Mouse (Mus musculus) heart, embryonic 10.5 days (tissue): Measurements from ENCODE around the gene Acp1. TPM values are rescaled to one million over a fixed set of nuclear protein-coding genes. Genes with fewer than 3 reads are reported as not detected.
A peak's percentile ranks its signal among the peaks of the same experiment; 100 is the strongest.

Experiments used
- DNase-seq: peaks from one replicate; pipeline ENCODE4 v3.0.0-alpha.2; 2017; ENCODE audit warnings: low spot score
- H3K27ac ChIP-seq: fragments of 300-500 bp; sonication (generic); 2 replicates; pipeline ENCODE4 v1.5.1; 2016; ENCODE audit warnings: mild to moderate bottlenecking
- H3K27me3 ChIP-seq: fragments of 300-500 bp; sonication (generic); 2 replicates; pipeline ENCODE4 v1.6.1; 2016; ENCODE audit warnings: mild to moderate bottlenecking; ENCODE audit not compliant: poor library complexity, insufficient read depth, severe bottlenecking
- H3K36me3 ChIP-seq: fragments of 300-500 bp; sonication (generic); 2 replicates; pipeline ENCODE4 v1.6.1; 2016; ENCODE audit warnings: mild to moderate bottlenecking, moderate library complexity
- H3K4me1 ChIP-seq: fragments of 300-500 bp; sonication (generic); 2 replicates; pipeline ENCODE4 v1.6.1; 2016; ENCODE audit warnings: mild to moderate bottlenecking
- H3K4me3 ChIP-seq: fragments of 300-500 bp; sonication (generic); 2 replicates; pipeline ENCODE4 v1.5.1; 2016; ENCODE audit warnings: mild to moderate bottlenecking, moderate library complexity
- H3K9me3 ChIP-seq: fragments of 300-500 bp; sonication (generic); 2 replicates; pipeline ENCODE4 v1.6.1; 2016; ENCODE audit warnings: mild to moderate bottlenecking, moderate library complexity
- WGBS: fragments of 180-500 bp; shearing (Covaris S2); methylation state at CpG from one replicate; pipeline ENCODE4 v1.1.7; 2016; 5-methylcytosine and 5-hydroxymethylcytosine counted together
- polyA plus RNA-seq: library from polyadenylated mRNA; unstranded; fragments of >200 nt; fragmentation: Nextera tagmentation; extraction: Ambion mirVana; gene quantifications from 2 replicates; pipeline ENCODE4 v1.2.1, GENCODE M21; 2016

Acp1 gene
- polyA plus RNA-seq, 1 experiment from 2014 or later = 176 TPM

GRCm38 (mm10) chr12:30891438-30891837, 20.0 kb downstream of the Acp1 start:
- Histone ChIP-seq H3K4me1 (no peaks in the 10 kb centered on the region), H3K4me3 (no peak overlapping the region), H3K27ac (no peak overlapping the region), H3K36me3 (peaks cover 9% of the 10 kb centered on the region; the same call in 1 of the 2 replicates), H3K9me3 (no peaks in the 10 kb centered on the region), H3K27me3 (peaks cover 12% of the 10 kb centered on the region)
- DNase-seq = no peak
- WGBS = 79% methylated on average over 7 of the region's 7 CpGs

- DNase-seq = no peak
- Histone ChIP-seq H3K27ac (no peak overlapping the region), H3K27me3 (peaks cover 26% of the 10 kb centered on the region), H3K9me3 (no peaks in the 10 kb centered on the region), H3K4me1 (no peaks in the 10 kb centered on the region), H3K36me3 (peaks cover 6% of the 10 kb centered on the region; the same call in 1 of the 2 replicates), H3K4me3 (no peak overlapping the region)
- 36% methylated on average over 5 of the region's 5 CpGs for WGBS
Observed at GRCm38 (mm10) chr12:30890067-30890466, 21.3 kb downstream of the Acp1 start.

- peaks cover 14% of the 10 kb centered on the region for H3K4me1 ChIP-seq
- H3K36me3 ChIP-seq = no peaks in the 10 kb centered on the region
- WGBS = 75% methylated on average over 4 of the region's 4 CpGs
- no peaks in the 10 kb centered on the region for H3K9me3 ChIP-seq
- H3K27ac ChIP-seq = no peak overlapping the region
- no peak for DNase-seq
- peaks cover 46% of the 10 kb centered on the region for H3K27me3 ChIP-seq
- no peak overlapping the region for H3K4me3 ChIP-seq
Observed at GRCm38 (mm10) chr12:30888003-30888402, 23.4 kb downstream of the Acp1 start.

- H3K27ac ChIP-seq = no peak overlapping the region
- H3K27me3 ChIP-seq = peaks cover 62% of the 10 kb centered on the region
- no peak for DNase-seq
- no peaks in the 10 kb centered on the region for H3K9me3 ChIP-seq
- H3K4me1 ChIP-seq = peaks cover 14% of the 10 kb centered on the region
- WGBS = 82% methylated on average over 6 of the region's 6 CpGs
- no peaks in the 10 kb centered on the region for H3K36me3 ChIP-seq
- H3K4me3 ChIP-seq = no peak overlapping the region
Observed at GRCm38 (mm10) chr12:30885891-30886290, 25.5 kb downstream of the Acp1 start.

- peak overlapping the region; percentile 68 for H3K4me3 ChIP-seq
- no peak for DNase-seq
- no peaks in the 10 kb centered on the region for H3K36me3 ChIP-seq
- H3K27me3 ChIP-seq = peaks cover 69% of the 10 kb centered on the region
- H3K4me1 ChIP-seq = peaks cover 14% of the 10 kb centered on the region
- H3K9me3 ChIP-seq = no peaks in the 10 kb centered on the region
- WGBS = 9% methylated on average over 39 of the region's 39 CpGs
- H3K27ac ChIP-seq = no peak overlapping the region
Observed at GRCm38 (mm10) chr12:30884622-30885230, 26.7 kb downstream of the Acp1 start.

GRCm38 (mm10) chr12:30883986-30884621, 27.3 kb downstream of the Acp1 start, which contains the start of gene Alkal2:
TSS of gene Alkal2 (plus strand) at chr12:30884322.
- Histone ChIP-seq H3K4me3 (peak within 1 kb of the TSS; percentile 68), H3K36me3 (no peaks in the 10 kb centered on the region), H3K27ac (no peak within 1 kb of the TSS), H3K9me3 (no peaks in the 10 kb centered on the region), H3K4me1 (peaks cover 14% of the 10 kb centered on the region), H3K27me3 (peaks cover 74% of the 10 kb centered on the region)
- WGBS = 1% methylated on average over 57 of the region's 58 CpGs
- no peak for DNase-seq

GRCm38 (mm10) chr12:30883592-30883985, 27.8 kb downstream of the Acp1 start:
- 22% methylated on average over 4 of the region's 4 CpGs for WGBS
- Histone ChIP-seq H3K4me3 (peak overlapping the region; percentile 68), H3K4me1 (peaks cover 14% of the 10 kb centered on the region), H3K36me3 (no peaks in the 10 kb centered on the region), H3K27ac (no peak overlapping the region), H3K9me3 (no peaks in the 10 kb centered on the region), H3K27me3 (peaks cover 74% of the 10 kb centered on the region)
- no peak for DNase-seq

- DNase-seq = no peak
- peaks cover 42% of the 10 kb centered on the region for H3K27me3 ChIP-seq
- H3K9me3 ChIP-seq = no peaks in the 10 kb centered on the region
- no peak overlapping the region for H3K4me3 ChIP-seq
- H3K4me1 ChIP-seq = peaks cover 10% of the 10 kb centered on the region
- no peaks in the 10 kb centered on the region for H3K36me3 ChIP-seq
- WGBS = 66% methylated on average over 6 of the region's 6 CpGs
- no peak overlapping the region for H3K27ac ChIP-seq
Observed at GRCm38 (mm10) chr12:30879447-30879846, 31.9 kb downstream of the Acp1 start.

- no peaks in the 10 kb centered on the region for H3K27me3 ChIP-seq
- H3K4me1 ChIP-seq = peaks cover 10% of the 10 kb centered on the region
- H3K4me3 ChIP-seq = no peak overlapping the region
- 82% methylated on average over 4 of the region's 4 CpGs for WGBS
- no peaks in the 10 kb centered on the region for H3K9me3 ChIP-seq
- no peak for DNase-seq
- H3K36me3 ChIP-seq = no peaks in the 10 kb centered on the region
- no peak overlapping the region for H3K27ac ChIP-seq
Observed at GRCm38 (mm10) chr12:30865781-30866180, 45.6 kb downstream of the Acp1 start.

GRCm38 (mm10) chr12:30864347-30864746, 47.0 kb downstream of the Acp1 start:
- Histone ChIP-seq H3K4me1 (peaks cover 10% of the 10 kb centered on the region), H3K27ac (0 out of 2 replicates have a peak overlapping the region, but pooled peaks have one; percentile 29), H3K9me3 (no peaks in the 10 kb centered on the region), H3K4me3 (no peak overlapping the region), H3K36me3 (no peaks in the 10 kb centered on the region), H3K27me3 (no peaks in the 10 kb centered on the region)
- no peak for DNase-seq
- WGBS = 79% methylated on average over 2 of the region's 2 CpGs

- no peaks in the 10 kb centered on the region for H3K36me3 ChIP-seq
- WGBS = 87% methylated on average over 5 of the region's 5 CpGs
- H3K4me1 ChIP-seq = no peaks in the 10 kb centered on the region
- DNase-seq = no peak
- H3K9me3 ChIP-seq = no peaks in the 10 kb centered on the region
- H3K27ac ChIP-seq = no peak overlapping the region
- no peak overlapping the region for H3K4me3 ChIP-seq
- no peaks in the 10 kb centered on the region for H3K27me3 ChIP-seq
Observed at GRCm38 (mm10) chr12:30856172-30856571, 55.2 kb downstream of the Acp1 start.

- WGBS = 83% methylated on average over 6 of the region's 6 CpGs
- Histone ChIP-seq H3K27ac (no peak overlapping the region), H3K4me1 (no peaks in the 10 kb centered on the region), H3K27me3 (no peaks in the 10 kb centered on the region), H3K9me3 (no peaks in the 10 kb centered on the region), H3K4me3 (no peak overlapping the region), H3K36me3 (no peaks in the 10 kb centered on the region)
- DNase-seq = no peak
Observed at GRCm38 (mm10) chr12:30855442-30856159, 55.8 kb downstream of the Acp1 start.

GRCm38 (mm10) chr12:30851871-30852270, 59.5 kb downstream of the Acp1 start:
- WGBS = 83% methylated on average over 6 of the region's 6 CpGs
- Histone ChIP-seq H3K36me3 (no peaks in the 10 kb centered on the region), H3K27ac (no peak overlapping the region), H3K9me3 (no peaks in the 10 kb centered on the region), H3K4me1 (no peaks in the 10 kb centered on the region), H3K27me3 (no peaks in the 10 kb centered on the region), H3K4me3 (no peak overlapping the region)
- no peak for DNase-seq
